Mouse (Mus musculus): ENCODE results near the gene Itk.

Itk gene

DNA sequence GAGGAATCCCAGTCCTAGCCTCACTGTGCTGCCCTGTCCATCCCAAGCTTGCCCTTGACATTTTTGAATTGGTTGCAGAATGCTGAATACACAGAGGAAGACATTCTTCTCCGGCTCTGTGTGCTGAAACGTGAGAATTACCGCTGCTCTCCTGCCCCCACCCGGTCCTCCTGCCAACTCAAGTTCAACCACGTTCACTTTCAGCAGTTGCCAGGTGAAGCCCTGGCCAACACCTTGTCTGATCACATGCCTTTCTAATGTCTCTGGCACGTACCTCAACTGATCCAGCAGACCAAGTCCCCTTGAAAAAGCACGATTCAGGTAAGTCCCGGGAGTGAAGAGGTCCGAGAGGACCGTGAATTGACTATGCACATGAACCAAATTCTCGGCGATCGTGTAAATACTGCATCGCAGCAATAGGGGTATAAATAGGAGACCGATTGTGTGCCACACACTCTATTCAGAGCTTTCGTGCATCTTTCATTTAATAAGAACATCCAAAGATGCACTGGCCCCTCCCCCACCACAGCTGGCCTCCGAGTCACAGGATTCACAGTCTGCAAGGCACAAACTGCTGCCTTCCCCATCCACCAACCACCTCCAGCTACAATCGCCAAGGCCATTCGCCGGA, 80.1 kb downstream of the Itk start:
- in situ Hi-C loops (cut with MboI, MseI) = no loop called here

DNA sequence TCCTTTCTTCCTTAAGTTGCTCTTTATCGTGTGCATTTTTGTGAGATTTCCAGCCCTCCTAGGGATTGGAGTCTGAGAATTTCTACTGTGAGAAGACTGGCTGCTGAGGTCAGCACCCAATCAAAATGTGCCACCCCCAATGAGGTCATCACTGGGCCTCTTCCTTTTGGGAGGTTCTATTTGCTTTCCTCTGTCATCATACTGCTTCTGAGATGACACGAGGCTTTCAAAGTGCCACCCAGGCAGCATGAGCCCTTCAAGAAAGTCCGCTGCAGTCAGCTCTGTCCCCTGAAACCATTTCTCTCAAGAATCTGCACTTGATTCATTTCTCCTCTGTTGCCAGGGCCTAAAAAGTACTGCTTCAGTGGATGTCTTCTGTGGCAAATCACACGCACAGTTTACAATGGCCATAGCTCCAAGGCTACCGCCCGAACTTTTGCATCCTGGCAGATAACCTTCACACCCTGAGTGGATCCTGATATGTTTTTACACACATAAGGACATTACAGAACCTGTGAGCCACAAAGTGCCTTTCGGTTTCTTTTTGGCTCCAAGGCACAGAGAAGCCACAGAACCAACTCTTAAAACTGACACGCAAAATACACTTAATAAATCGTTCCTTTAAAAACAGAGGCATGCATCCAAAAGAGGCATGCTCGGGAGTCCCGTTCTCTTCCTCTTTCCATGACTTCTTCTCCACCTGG, 80.9 kb downstream of the Itk start:
- in situ Hi-C loops (cut with MboI, MseI) = no loop called here

DNA sequence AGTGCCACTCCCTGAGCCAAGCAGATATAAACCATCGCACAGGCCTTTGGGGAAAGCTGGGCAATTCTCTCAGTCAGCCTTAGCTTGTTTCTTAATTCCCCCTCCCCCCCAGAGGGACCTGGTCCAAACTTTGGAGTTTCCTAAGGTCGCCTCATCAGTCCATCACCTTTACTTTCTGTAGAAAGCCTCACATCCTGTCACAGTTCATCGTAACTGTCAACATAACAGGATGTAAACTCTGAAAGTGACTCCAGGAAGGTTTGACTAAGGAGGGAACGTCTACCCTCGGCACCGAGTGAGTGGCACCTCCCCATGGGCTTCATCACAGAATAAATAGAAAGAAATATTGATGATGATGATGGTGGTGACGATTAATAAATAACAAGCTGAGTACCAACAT, 81.5 kb downstream of the Itk start:
- in situ Hi-C loops (cut with MboI, MseI) = no loop called here

DNA sequence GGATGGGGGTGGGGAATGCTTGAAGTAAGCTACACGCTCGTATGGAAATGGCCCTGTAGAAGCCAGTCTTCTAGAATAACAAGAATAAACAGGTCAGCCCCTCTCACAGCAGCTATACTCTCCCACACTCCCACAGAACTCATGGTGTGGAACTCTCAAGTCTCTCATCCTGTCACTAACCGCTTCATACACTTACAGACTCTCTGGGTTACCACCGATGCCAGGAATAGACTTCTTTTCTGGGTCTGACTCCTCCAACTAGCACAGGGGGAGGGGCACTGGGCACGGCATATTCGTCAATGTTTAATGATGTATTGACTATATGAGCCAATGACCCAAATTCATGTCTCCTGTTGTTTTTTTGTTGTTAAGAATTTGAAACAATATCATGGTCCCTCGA, 82.5 kb downstream of the Itk start:
- in situ Hi-C loops (cut with MboI, MseI) = no loop called here

DNA sequence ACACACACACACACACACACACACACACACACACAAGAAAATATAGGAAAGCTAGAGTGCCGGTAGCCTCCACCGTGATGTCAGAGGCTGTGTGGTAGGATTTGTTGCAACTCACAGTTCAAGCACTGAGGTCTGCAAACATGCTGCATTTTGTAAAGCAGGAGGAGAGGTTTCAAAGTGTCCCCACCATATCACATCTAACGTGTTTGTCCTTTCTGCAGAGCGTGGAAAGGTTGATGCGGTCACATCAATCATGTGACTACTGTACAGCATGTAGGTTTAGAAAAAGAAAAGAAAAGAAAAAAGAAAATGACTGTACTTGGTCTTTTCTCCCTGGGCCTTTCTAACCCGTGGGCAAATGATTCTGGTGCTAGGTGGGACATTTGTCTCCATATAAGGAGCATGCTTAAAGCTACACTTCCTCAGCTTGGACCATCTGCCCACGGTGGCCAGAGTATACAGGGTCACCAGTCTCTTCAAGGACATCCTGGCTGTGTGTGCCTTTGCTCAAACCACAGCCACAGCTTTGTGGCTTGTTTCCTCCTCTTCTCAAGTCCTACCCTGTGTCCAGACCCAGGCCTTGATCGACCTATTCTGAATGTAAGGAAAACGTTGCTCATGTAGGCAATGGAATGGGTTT, 83.3 kb downstream of the Itk start:
- in situ Hi-C loops (cut with MboI, MseI) = no loop called here

DNA sequence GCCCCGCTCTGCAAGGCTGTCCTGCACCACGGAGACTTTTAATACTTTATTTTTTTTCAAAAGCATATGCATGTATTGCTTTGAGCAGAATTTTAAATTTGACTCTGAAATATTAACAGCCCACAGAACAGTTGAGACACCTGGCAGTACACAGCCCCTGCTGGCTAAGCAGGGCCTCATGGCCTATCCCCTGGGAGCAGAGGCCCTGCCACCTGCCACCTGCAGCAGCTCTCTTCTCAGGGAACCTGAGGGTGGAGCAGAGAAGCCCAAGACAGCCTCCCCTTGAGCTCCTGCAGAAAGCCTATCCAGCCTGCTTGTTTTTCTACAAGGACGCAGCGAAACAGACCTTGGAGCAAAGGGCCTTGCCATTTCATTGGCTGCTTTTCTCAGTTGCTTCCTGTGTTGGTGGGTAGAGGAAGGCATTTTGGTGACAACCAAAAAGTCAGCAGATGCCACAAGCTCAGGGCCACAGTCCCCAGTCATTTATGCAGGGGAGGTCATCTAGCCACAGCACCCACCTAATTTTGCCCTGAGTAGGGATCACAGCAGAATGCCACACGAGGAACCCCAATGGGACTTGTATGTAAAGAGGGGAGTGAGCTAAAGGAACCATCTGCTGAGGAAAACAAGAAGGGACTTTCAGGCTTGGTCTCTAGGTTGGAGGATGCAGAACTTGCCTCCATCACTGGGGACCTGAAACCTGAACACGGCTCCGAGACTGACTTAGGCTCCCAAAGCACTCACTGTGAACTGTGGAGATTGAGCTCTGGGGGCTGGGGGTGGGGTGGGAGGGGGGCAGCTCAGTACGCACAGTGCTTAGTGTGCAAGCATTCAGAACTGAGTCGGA, 84.2 kb downstream of the Itk start:
- in situ Hi-C loops (cut with MboI, MseI) = no loop called here

DNA sequence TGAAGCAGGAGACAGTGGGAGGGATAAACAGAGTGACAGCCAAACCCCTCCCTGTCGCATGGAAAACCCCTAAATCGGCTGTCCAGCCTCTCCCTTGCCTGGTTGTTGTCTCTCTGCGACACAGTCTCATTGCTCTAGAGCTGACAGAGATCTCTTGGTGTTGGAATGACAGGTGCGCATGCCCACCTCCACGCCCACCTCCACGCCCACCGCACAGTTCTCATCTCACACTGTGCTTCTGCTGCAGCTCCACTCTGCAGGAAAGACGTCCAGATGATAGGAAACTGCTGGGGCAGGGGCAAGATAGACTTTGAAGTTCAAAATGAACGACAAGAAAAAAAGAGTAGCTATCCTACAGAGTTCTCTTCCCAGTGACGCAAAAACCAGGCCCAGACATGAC, 85.2 kb downstream of the Itk start:
- in situ Hi-C loops (cut with MboI, MseI) = no loop called here

DNA sequence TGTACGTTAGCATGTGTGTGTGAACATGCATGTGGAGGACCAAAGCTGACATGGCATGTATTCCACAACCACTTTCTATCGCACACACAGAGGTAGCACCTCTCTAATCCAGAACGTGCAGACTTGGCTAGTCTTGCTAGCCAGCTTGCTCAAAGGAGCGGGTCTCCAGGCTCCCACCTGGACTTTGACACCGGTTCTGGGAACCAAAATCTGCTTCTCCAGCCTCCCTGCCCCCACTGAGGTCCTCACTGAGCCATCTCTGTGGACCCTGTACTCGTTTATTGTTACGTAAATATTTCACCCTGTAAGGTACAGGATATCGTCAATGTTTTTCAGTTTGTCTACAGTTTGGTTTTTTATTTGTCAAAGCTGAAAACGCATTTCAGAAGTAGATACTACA, 86.8 kb downstream of the Itk start:
- in situ Hi-C loops (cut with MboI, MseI) = no loop called here

DNA sequence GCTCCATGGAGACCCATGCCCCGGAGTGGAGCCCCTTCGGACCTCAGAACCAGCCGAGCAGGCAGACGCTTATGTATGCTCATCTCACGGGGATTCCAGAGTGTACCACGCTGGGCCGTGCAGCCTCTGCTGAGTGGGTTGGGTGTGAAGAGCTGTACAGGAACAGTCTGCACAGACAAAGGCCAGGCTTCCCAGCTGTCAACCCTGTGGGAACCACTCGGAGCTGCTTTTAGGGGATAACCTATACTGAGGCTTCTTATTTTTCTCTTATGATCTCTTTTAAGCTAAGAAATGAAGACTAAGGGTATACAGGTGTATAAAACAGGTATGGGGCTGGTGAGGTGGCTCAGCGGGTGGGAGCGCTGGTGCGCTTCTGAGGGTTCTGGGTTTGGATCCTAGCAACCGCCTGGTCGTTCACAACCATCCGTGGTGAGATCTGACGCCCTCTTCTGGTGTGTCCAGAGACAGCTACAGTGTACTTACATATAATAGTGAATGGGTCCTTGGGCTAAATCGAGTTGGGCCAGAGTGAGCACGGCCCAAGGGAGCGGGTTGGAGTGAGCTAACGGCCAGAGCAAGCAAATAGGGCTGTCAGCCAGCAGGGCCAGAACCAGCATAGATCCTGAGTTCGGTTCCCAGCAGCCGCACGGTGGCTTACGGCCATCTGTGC, 87.6 kb downstream of the Itk start:
- in situ Hi-C loops (cut with MboI, MseI) = no loop called here

DNA sequence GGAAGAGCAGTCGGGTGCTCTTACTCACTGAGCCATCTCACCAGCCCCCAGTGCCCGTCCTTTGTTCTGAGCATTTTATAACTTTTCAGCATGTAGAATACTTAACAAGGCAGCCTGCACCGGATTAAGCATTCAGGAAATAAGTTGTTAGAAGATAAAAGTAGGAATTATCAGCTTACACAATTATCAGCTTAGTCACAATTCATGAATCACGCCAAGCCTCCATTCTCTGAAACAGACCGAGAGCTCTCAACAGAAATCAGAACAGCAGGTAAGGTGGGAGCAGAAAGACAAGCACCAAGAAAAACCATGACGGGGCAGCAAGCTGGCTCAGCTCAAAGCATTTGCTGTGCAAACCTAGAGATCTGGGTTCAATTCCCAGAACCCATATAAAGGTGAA, 89.4 kb downstream of the Itk start:
- in situ Hi-C loops (cut with MboI, MseI) = no loop called here

DNA sequence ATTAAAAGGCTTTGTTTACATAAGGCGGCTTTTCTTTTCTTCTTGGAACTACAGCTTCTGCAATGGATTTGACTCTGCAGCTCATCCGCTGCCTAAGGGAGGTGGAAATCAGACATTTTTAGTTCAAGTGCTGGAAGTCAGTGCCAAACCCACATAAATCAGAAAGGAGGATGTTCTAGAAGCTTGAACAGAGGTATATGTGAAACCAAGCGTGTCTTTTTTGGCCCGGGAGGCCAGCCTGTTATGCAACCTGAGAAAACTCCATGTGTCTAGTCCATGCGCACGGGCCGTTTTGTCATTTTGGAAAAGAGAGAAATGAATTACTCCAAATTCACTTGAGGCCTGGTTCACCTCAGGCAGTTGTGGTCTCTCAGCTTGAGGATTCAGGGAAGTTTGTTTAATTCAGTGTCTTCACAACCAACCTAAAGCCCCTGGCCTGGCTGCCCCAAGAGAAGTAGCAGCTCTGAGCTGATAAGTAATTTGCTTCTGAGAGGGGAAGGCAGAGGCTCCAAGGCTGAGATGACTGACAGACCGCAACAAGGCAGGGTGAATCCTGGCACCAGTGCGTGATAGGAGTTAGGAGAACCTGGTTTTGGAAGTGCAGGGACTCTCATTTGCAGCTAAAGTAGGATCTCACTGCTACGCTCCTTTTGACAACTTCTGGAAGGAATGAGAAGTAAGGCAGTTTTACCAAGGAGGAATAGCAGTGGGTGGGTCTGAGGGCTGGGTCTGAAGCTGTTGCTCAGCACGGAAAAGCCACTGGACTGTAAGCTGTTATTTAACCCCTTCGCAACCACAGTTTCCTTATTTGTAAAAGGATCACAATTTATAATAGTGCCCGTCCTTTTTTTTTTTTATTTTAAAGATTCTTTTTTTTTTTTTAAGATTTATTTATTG, 90.2 kb downstream of the Itk start:
- in situ Hi-C loops (cut with MboI, MseI) = no loop called here

DNA sequence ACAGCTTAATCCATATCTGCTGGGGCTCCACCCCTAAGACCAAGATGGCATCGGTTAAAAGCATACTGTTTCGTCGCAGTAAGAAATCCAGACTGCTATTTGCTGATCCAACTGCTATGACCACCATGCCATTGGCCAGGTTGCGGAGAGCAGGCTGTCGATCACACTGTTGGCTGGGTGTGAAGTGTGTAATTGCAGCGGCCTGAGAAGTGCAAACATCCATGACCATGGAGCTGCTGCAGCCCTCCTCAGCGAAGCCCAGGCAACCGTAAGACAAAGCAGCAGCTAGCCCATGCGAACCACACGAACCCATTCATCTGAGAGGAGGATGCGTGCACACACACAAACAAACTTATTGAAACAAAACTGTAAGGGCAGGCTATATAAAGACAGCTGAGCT, 94.9 kb downstream of the Itk start:
- in situ Hi-C loops (cut with MboI, MseI) = no loop called here

DNA sequence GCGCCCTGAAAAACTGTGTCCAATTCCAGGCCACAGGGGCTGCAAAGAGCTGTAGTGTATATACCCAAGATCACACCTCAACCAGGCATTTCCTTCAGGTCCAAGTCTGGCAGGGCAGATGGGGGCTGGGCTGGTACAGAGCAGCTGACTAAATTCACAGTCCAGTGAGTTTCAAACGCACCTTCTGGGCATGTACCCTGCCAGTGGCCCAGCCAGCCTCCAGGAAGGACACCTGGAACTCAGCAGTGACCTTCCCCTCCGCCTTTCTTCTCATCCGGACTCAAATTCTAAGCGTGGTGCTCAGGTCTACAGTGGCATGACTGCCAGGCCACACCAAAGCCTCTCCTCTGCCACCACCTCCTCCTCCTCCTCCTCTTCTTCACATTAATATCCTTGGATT, 95.8 kb downstream of the Itk start:
- in situ Hi-C loops (cut with MboI, MseI) = no loop called here

DNA sequence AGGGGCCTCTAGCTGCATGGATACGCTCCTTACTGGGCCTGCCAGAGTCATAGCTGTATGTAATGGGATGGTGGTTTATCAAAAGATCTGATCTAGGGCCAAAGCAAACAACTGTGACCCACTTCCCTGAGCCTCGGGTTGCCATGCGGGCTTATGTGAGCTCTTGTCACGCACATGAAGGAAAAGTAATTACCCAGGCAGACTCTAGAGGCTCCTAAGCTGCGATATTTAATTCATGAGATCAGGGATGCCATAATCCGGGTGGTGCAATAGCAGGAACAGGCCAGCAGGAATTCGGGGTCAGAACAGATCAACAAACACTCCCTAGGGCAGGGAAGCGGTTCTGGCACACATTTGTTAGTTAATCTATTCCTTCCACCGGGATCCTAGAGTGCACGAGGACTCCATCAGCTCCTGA, 98.3 kb downstream of the Itk start:
- in situ Hi-C loops (cut with MboI, MseI) = no loop called here

DNA sequence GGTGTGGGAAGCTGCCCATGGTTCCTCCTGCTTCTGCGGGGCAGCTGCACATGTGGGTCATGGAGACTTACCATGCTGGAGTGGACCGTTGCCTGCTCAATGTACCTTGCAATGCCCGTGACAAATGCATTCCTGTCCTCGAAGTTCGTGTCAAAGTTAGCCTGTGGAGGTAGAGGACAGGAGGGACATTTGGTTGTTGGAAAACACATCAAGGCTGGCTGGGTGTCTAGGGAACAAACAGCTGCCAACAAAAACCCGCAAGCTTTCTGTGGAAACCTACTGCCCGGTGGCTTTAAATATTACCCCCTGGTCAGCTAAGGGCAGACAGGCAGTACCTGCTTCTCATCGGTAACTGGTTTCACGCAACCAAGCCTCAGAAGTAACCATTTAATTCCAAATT, 99.8 kb downstream of the Itk start:
- in situ Hi-C loops (cut with MboI, MseI) = no loop called here

DNA sequence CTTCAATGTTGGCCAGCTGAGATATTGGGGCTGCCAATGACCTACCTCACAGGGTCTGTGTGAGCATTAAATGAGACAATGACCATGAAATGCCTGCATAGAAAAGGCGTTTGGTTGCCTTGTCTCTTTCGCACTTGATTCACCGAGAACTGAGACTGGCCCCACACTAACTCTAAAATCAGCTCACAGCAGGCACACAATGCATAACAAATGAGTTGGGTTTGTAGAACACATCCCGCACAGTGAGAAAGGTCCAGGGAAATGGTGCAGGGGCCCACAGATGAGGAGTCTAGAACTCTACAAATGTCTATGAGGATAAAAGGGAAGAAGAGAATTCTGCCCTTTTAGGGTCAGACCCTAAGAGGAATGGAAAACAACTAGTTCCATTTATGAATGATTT, 100.3 kb downstream of the Itk start:
- in situ Hi-C loops (cut with MboI, MseI) = no loop called here

DNA sequence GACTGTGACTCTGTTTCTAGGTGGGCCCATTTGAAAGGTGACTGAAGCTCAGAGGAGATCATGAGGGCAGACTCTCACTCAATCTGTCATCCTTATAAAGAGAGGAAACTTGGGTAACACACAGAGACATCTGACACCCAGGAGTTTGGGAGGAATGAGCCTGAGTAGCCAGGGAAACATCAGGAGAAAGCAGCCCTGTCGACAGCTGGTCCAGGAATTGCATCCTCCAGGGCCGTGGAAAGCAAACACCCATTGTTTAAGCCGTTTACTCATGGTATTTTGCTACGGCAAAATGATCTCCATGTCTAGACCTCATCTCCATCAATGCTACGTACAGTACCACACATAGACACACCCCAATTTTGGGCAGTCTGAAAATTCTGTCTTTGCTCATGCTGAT, 101.2 kb downstream of the Itk start:
- in situ Hi-C loops (cut with MboI, MseI) = no loop called here

DNA sequence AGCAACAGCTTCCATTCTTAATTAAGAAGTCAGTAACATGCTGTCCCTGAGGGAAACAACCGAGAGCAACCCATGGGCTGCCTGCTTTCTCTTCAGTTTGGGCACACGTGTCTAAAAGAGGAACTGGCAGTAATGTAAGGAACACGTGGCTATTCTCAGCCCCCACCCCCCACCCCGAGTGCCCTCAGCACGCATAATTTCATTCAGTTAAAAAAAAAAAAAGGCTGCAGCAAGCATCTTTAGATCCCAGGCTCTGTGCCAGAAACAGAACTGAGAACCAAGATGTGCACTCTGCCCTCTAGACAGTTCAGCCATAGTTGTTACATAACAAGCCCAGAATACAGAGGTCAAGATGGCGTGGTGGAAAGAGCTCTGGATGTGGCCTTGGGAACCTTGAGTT, 102.5 kb downstream of the Itk start:
- in situ Hi-C loops (cut with MboI, MseI) = no loop called here

DNA sequence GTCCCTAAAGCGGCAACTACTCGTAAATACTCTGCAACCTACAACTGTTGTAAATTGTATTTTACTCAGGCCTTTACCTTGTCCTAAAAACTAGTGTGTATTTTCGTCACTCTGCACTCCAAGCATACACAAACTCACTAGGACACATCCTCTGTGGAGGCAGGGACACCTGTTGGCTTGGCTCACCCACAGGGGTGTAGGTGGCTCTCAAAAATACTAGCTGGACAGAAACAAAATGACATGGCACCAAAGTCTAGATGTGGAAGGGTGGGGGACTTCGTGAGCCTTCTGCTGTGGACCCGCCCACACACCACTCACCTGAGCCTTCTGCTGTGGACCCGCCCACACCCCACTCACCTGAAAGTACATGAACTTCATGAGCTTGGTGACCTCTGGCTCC, 105.5 kb downstream of the Itk start:
- in situ Hi-C loops (cut with MboI, MseI) = no loop called here

DNA sequence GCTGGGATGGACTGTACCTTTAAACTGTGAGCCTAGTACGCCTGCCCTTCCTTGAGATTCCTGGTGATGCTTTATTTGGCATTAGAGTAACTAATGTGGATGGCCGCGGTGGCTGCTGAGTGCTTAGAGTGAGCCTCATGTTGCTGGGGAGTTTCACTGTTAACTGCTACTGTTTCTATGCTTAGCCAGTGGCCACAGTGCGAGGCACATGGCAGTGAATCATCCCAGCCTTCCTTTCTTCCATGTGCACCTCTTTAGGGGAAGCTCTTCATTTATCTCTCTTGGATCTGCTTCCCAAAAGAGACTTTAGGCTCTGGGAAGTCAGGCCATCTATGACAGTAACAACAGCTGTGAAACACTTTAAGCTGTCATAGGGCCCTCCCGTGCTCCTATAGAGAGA, 106.7 kb downstream of the Itk start:
- in situ Hi-C loops (cut with MboI, MseI) = no loop called here

DNA sequence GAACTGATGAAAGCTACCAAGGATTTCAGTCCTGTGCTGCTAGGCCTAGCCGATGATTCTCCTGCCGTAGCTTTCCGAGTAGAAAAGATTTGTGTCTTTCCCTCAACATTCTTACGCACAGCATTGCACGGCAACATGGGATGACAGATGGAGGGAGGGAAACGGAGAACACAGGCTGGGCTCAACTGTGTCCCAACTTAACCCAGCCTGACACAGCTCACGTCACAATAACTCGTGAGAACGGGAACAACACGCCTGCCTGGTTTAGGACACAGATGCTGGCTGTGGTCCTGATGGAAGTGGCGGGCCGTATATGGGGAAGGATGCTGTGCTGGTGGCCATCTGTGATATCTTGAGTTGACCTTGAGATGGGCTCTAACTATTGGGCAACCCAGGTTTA, 110.6 kb downstream of the Itk start:
- in situ Hi-C loops (cut with MboI, MseI) = no loop called here

Data from T-helper 17 cell (primary cell).